19 mouse cellular contexts compared by ENCODE assay signal in the genomic region with DNA sequence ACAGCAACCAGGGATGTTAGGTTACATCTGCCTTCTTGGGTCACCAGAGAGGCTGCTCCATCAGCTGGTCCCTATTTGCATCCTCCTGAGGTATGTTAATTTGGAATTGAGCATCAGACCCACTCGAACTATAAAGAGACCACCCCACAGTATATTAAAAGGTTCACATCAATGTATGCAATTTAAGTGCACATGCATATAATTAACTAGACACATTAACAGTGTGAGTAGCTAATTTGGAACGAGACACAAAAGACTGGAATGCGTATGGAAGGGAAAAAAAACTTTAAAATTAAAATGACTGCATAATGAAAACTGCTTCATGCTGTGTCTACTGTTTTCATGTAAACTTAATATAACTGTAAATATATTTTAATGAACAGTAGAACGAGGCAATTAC.
DNase-seq lines count a peak whose midpoint lies in the region; ATAC-seq lines count a peak whose summit lies in the region.
"Had no signal": no experiment of that assay in that cellular context is flagged by ENCODE, and none has a peak within 500 bp of the region (broad histone marks: within the 10 kb centered on the region; RNA-seq: fewer than 3 reads in every experiment).

No protein-coding gene starts in this region.

- H3K27ac ChIP-seq in forebrain, embryonic 12.5 days: no peak overlapping the region
- no peak overlapping the region for H3K27ac ChIP-seq in forebrain, embryonic 11.5 days (ENCODE audit: low read depth, low read length)
- no peak overlapping the region for H3K27ac ChIP-seq in hindbrain, embryonic 12.5 days
- no peak overlapping the region for H3K27ac ChIP-seq in hindbrain, embryonic 11.5 days (ENCODE audit: low read depth, low read length)
- peak overlapping the region; percentile 69 for H3K27ac ChIP-seq in neural tube, embryonic 13.5 days (replicated peaks)
- H3K27ac ChIP-seq: embryonic facial prominence, embryonic 12.5 days; heart, embryonic 13.5 days had no signal

- H3K9ac ChIP-seq in forebrain, embryonic 12.5 days: no peak overlapping the region
- H3K9ac ChIP-seq in forebrain, embryonic 11.5 days (ENCODE audit: low read length): no peak overlapping the region
- no peak overlapping the region for H3K9ac ChIP-seq in hindbrain, embryonic 12.5 days
- no peak overlapping the region for H3K9ac ChIP-seq in hindbrain, embryonic 11.5 days (ENCODE audit: low read depth, low read length)
- H3K9ac ChIP-seq in neural tube, embryonic 13.5 days: no peak overlapping the region
- H3K9ac ChIP-seq: embryonic facial prominence, embryonic 12.5 days; heart, embryonic 13.5 days had no signal

- ATAC-seq in forebrain, embryonic 12.5 days (ENCODE audit: low FRiP score): peak; percentile 45; the same call in 1 of the 2 replicates
- ATAC-seq in forebrain, embryonic 11.5 days (replicated peaks; ENCODE audit: low FRiP score): no peak; the same call in 1 of the 2 replicates
- 0 out of 2 replicates have a peak, but pooled peaks have one; percentile 33 for ATAC-seq in hindbrain, embryonic 12.5 days (ENCODE audit: low FRiP score)
- ATAC-seq in hindbrain, embryonic 11.5 days (ENCODE audit: low FRiP score): no peak
- no peak for ATAC-seq in megakaryocyte, adult 5-6 weeks (ENCODE audit: poor library complexity, severe bottlenecking)
- peak; percentile 58 for ATAC-seq in neural tube, embryonic 13.5 days (ENCODE audit: low read depth)
- ATAC-seq: activated CD4-positive, CD25-positive, alpha-beta regulatory T cell, adult 4 months; intestine, embryonic 16.5 days had no signal

- H3K4me2 ChIP-seq in forebrain, embryonic 12.5 days: no peak overlapping the region
- H3K4me2 ChIP-seq in forebrain, embryonic 11.5 days (ENCODE audit: low read depth, low read length, severe bottlenecking): no peak overlapping the region
- H3K4me2 ChIP-seq in hindbrain, embryonic 12.5 days (replicated peaks): no peak overlapping the region
- no peak overlapping the region for H3K4me2 ChIP-seq in hindbrain, embryonic 11.5 days (replicated peaks; ENCODE audit: low read depth, low read length)
- no peak overlapping the region for H3K4me2 ChIP-seq in neural tube, embryonic 13.5 days
- H3K4me2 ChIP-seq: embryonic facial prominence, embryonic 12.5 days; heart, embryonic 13.5 days had no signal

- WGBS in forebrain, embryonic 12.5 days: 42% methylated on average over 4 of the region's 4 CpGs
- WGBS in forebrain, embryonic 11.5 days: 53% methylated on average over 4 of the region's 4 CpGs
- 67% methylated on average over 4 of the region's 4 CpGs for whole genome bisulfite sequencing in hindbrain, embryonic 12.5 days
- WGBS in hindbrain, embryonic 11.5 days: 80% methylated on average over 4 of the region's 4 CpGs
- WGBS in neural tube, embryonic 13.5 days: 41% methylated on average over 4 of the region's 4 CpGs

- no peak overlapping the region for H3K4me3 ChIP-seq in forebrain, embryonic 12.5 days (replicated peaks)
- no peak overlapping the region for H3K4me3 ChIP-seq in forebrain, embryonic 11.5 days (ENCODE audit: low read depth, low read length)
- no peak overlapping the region for H3K4me3 ChIP-seq in hindbrain, embryonic 12.5 days
- no peak overlapping the region for H3K4me3 ChIP-seq in hindbrain, embryonic 11.5 days (ENCODE audit: low read depth, low read length)
- H3K4me3 ChIP-seq in megakaryocyte, embryonic 14.5 days (replicated peaks): peak overlapping the region; percentile 23
- H3K4me3 ChIP-seq in neural tube, embryonic 13.5 days: no peak overlapping the region
- H3K4me3 ChIP-seq: embryonic facial prominence, embryonic 12.5 days; heart, embryonic 13.5 days had no signal

- H3K27me3 ChIP-seq in forebrain, embryonic 12.5 days: no peaks in the 10 kb centered on the region
- H3K27me3 ChIP-seq in forebrain, embryonic 11.5 days (ENCODE audit: control insufficient read depth, insufficient read depth, low read length): no peaks in the 10 kb centered on the region
- H3K27me3 ChIP-seq in hindbrain, embryonic 12.5 days: no peaks in the 10 kb centered on the region
- no peaks in the 10 kb centered on the region for H3K27me3 ChIP-seq in hindbrain, embryonic 11.5 days (ENCODE audit: control insufficient read depth, insufficient read depth, low read length)
- H3K27me3 ChIP-seq in megakaryocyte, embryonic 14.5 days (replicated peaks): no peaks in the 10 kb centered on the region
- H3K27me3 ChIP-seq in neural tube, embryonic 13.5 days: no peaks in the 10 kb centered on the region
- H3K27me3 ChIP-seq: embryonic facial prominence, embryonic 12.5 days; heart, embryonic 13.5 days had no signal

- H3K36me3 ChIP-seq in forebrain, embryonic 12.5 days (replicated peaks): no peaks in the 10 kb centered on the region
- H3K36me3 ChIP-seq in forebrain, embryonic 11.5 days (ENCODE audit: control insufficient read depth, insufficient read depth, low read length): no peaks in the 10 kb centered on the region
- H3K36me3 ChIP-seq in hindbrain, embryonic 12.5 days: no peaks in the 10 kb centered on the region
- no peaks in the 10 kb centered on the region for H3K36me3 ChIP-seq in hindbrain, embryonic 11.5 days (ENCODE audit: control insufficient read depth, insufficient read depth, low read length)
- no peaks in the 10 kb centered on the region for H3K36me3 ChIP-seq in megakaryocyte, embryonic 14.5 days (replicated peaks; ENCODE audit: low read length)
- no peaks in the 10 kb centered on the region for H3K36me3 ChIP-seq in neural tube, embryonic 13.5 days
- H3K36me3 ChIP-seq: embryonic facial prominence, embryonic 12.5 days had no signal

- H3K4me1 ChIP-seq in forebrain, embryonic 12.5 days: peaks cover 11% of the 10 kb centered on the region
- peaks cover 5% of the 10 kb centered on the region; the same call in 1 of the 2 replicates for H3K4me1 ChIP-seq in forebrain, embryonic 11.5 days (replicated peaks; ENCODE audit: control insufficient read depth, insufficient read depth, low read length)
- H3K4me1 ChIP-seq in hindbrain, embryonic 12.5 days: peaks cover 13% of the 10 kb centered on the region
- no peaks in the 10 kb centered on the region for H3K4me1 ChIP-seq in hindbrain, embryonic 11.5 days (replicated peaks; ENCODE audit: control insufficient read depth, insufficient read depth, low read length)
- no peaks in the 10 kb centered on the region for H3K4me1 ChIP-seq in megakaryocyte, embryonic 14.5 days
- H3K4me1 ChIP-seq in neural tube, embryonic 13.5 days (replicated peaks): peaks cover 25% of the 10 kb centered on the region
- H3K4me1 ChIP-seq: embryonic facial prominence, embryonic 12.5 days had no signal

- DNase-seq in forebrain, embryonic 11.5 days (ENCODE audit: low spot score): no peak
- DNase-seq in hindbrain, embryonic 11.5 days (ENCODE audit: low spot score): no peak
- DNase-seq in layer of hippocampus, adult 9-10 months (ENCODE audit: low spot score): no peak
- DNase-seq: adrenal gland, postnatal 14 days; B cell, adult 2 months; cerebellum, adult 11-12 months; cerebellum, adult 9-10 months; cerebellum, postnatal 25 days; gastrocnemius, postnatal 36 days; heart, postnatal 36 days had no signal

- no peaks in the 10 kb centered on the region for H3K9me3 ChIP-seq in forebrain, embryonic 12.5 days
- no peaks in the 10 kb centered on the region for H3K9me3 ChIP-seq in forebrain, embryonic 11.5 days (ENCODE audit: control insufficient read depth, low read length)
- H3K9me3 ChIP-seq in hindbrain, embryonic 12.5 days (replicated peaks): no peaks in the 10 kb centered on the region
- H3K9me3 ChIP-seq in hindbrain, embryonic 11.5 days (ENCODE audit: control insufficient read depth, low read length): no peaks in the 10 kb centered on the region
- H3K9me3 ChIP-seq in megakaryocyte, embryonic 14.5 days: no peaks in the 10 kb centered on the region
- no peaks in the 10 kb centered on the region for H3K9me3 ChIP-seq in neural tube, embryonic 13.5 days
- H3K9me3 ChIP-seq: embryonic facial prominence, embryonic 12.5 days; heart, embryonic 13.5 days had no signal

Comparison
In these comparisons a context has a peak if more than half of its experiments do, and no peak if none do; other contexts are left out.
1. ATAC-seq: peak in forebrain, embryonic 12.5 days (single experiment), hindbrain, embryonic 12.5 days (single experiment) and neural tube, embryonic 13.5 days (single experiment); none in forebrain, embryonic 11.5 days (single experiment), hindbrain, embryonic 11.5 days (single experiment) and megakaryocyte, adult 5-6 weeks (single experiment).